ENCODE assay signal across 23 mouse cellular contexts in genomic region chr13:23024812-23025211, GRCm38 (mm10). TPM values are rescaled to one million over a fixed set of nuclear protein-coding genes. Genes with fewer than 3 reads are reported as not detected.
"Had no signal": no experiment of that assay in that cellular context is flagged by ENCODE, and none has a peak within 500 bp of the region (broad histone marks: within the 10 kb centered on the region; RNA-seq: fewer than 3 reads in every experiment).

No protein-coding gene starts in this region.

- DNase-seq: gastrocnemius, adult 2 months; gastrocnemius, postnatal 10 days; gastrocnemius, postnatal 25 days; heart, adult 18-20 months; heart, postnatal 10 days; heart, postnatal 4 days; kidney, adult 18-20 months; kidney, adult 8-10 months; kidney, postnatal 10 days; kidney, postnatal 25 days; kidney, postnatal 4 days; liver; liver, embryonic 13.5 days had no signal

RNA-seq across cellular contexts. Expression of gene Vmn1r214, which starts 5.4 kb away (rescaled TPM):
- total RNA-seq: gastrocnemius, adult 2 months; gastrocnemius, postnatal 10 days; gastrocnemius, postnatal 25 days; gastrocnemius, postnatal 4 days; granulocyte monocyte progenitor cell, adult 5-6 weeks; heart, adult 18-20 months; heart, adult 8-10 months; heart, postnatal 10 days; heart, postnatal 25 days; heart, postnatal 4 days; layer of hippocampus, adult 2 months; layer of hippocampus, postnatal 10 days; layer of hippocampus, postnatal 25 days; left cerebral cortex, adult 2 months; left cerebral cortex, postnatal 14 days; left cerebral cortex, postnatal 36 days had no signal

RNA-seq across cellular contexts. Expression of gene Vmn1r213, which starts 17.4 kb away (rescaled TPM):
- total RNA-seq: gastrocnemius, adult 2 months; gastrocnemius, postnatal 10 days; gastrocnemius, postnatal 25 days; gastrocnemius, postnatal 4 days; granulocyte monocyte progenitor cell, adult 5-6 weeks; heart, adult 18-20 months; heart, adult 8-10 months; heart, postnatal 10 days; heart, postnatal 25 days; heart, postnatal 4 days; layer of hippocampus, adult 2 months; layer of hippocampus, postnatal 10 days; layer of hippocampus, postnatal 25 days; left cerebral cortex, adult 2 months; left cerebral cortex, postnatal 14 days; left cerebral cortex, postnatal 36 days had no signal

RNA-seq across cellular contexts. Expression of gene Vmn1r215, which starts 43.0 kb away (rescaled TPM):
- total RNA-seq: gastrocnemius, adult 2 months; gastrocnemius, postnatal 10 days; gastrocnemius, postnatal 25 days; gastrocnemius, postnatal 4 days; granulocyte monocyte progenitor cell, adult 5-6 weeks; heart, adult 18-20 months; heart, adult 8-10 months; heart, postnatal 10 days; heart, postnatal 25 days; heart, postnatal 4 days; layer of hippocampus, adult 2 months; layer of hippocampus, postnatal 10 days; layer of hippocampus, postnatal 25 days; left cerebral cortex, adult 2 months; left cerebral cortex, postnatal 14 days; left cerebral cortex, postnatal 36 days had no signal
